Mouse (Mus musculus) embryonic facial prominence, embryonic 11.5 days (tissue): ENCODE measurements around the gene Rsc1a1. TPM values are rescaled to one million over a fixed set of nuclear protein-coding genes. Genes with fewer than 3 reads are reported as not detected.

Experiments
- ATAC-seq: fragments of 200-750 bp; cut with Nextera tagmentation; replicated peaks from 2 replicates; pipeline ENCODE4 v1.8.0; 2017; ENCODE audit warnings: low read depth; ENCODE audit not compliant: insufficient number of reproducible peaks, low FRiP score, low TSS enrichment
- DNase-seq: peaks from one replicate; pipeline ENCODE4 v3.0.0-alpha.2; 2015; ENCODE audit warnings: low spot score
- H3K27ac ChIP-seq: fragments of 300-500 bp; sonication (generic); replicated peaks from 2 replicates; pipeline ENCODE4 v1.5.1; 2014; ENCODE audit warnings: mild to moderate bottlenecking, low read depth, low read length, control low read depth
- H3K27me3 ChIP-seq: fragments of 300-500 bp; sonication (generic); 2 replicates; pipeline ENCODE4 v1.6.1; 2014; ENCODE audit warnings: mild to moderate bottlenecking, low read length, moderate library complexity, mixed read lengths; ENCODE audit not compliant: control insufficient read depth, insufficient read depth
- H3K36me3 ChIP-seq: fragments of 300-500 bp; sonication (generic); replicated peaks from 2 replicates; pipeline ENCODE4 v1.6.1; 2014; ENCODE audit warnings: low read depth, mild to moderate bottlenecking, low read length, moderate library complexity, mixed read lengths; ENCODE audit not compliant: control insufficient read depth, insufficient read depth
- H3K4me1 ChIP-seq: fragments of 300-500 bp; sonication (generic); 2 replicates; pipeline ENCODE4 v1.6.1; 2014; ENCODE audit warnings: low read length, mixed read lengths; ENCODE audit not compliant: control insufficient read depth, insufficient read depth
- H3K4me2 ChIP-seq: fragments of 300-500 bp; sonication (generic); 2 replicates; pipeline ENCODE4 v1.6.1; 2014; ENCODE audit warnings: low read depth, mild to moderate bottlenecking, control low read depth, low read length, moderate library complexity
- H3K4me3 ChIP-seq: fragments of 300-500 bp; sonication (generic); 2 replicates; pipeline ENCODE4 v1.5.1; 2014; ENCODE audit warnings: low read depth, low read length, control low read depth
- H3K9ac ChIP-seq: fragments of 300-500 bp; sonication (generic); replicated peaks from 2 replicates; pipeline ENCODE4 v1.6.1; 2014; ENCODE audit warnings: mild to moderate bottlenecking, control low read depth, low read length
- H3K9me3 ChIP-seq: fragments of 300-500 bp; sonication (generic); replicated peaks from 2 replicates; pipeline ENCODE4 v1.6.1; 2016; ENCODE audit warnings: mild to moderate bottlenecking, low read length, inconsistent platforms, mixed read lengths; ENCODE audit not compliant: control insufficient read depth
- WGBS: fragments of 180-500 bp; shearing (Covaris S2); extraction: QIAGEN DNeasy Blood & Tissue Kit; methylation state at CpG from one replicate; pipeline ENCODE4 v1.1.7; 2014; 5-methylcytosine and 5-hydroxymethylcytosine counted together
- polyA plus RNA-seq: library from polyadenylated mRNA; unstranded; fragments of >200 nt; fragmentation: Nextera tagmentation; extraction: Ambion mirVana; gene quantifications from 2 replicates; pipeline ENCODE4 v1.2.1, GENCODE M21; 2014

Gene Rsc1a1
- polyA plus RNA-seq, 1 experiment from 2014 or later = 3.2 TPM

DNA sequence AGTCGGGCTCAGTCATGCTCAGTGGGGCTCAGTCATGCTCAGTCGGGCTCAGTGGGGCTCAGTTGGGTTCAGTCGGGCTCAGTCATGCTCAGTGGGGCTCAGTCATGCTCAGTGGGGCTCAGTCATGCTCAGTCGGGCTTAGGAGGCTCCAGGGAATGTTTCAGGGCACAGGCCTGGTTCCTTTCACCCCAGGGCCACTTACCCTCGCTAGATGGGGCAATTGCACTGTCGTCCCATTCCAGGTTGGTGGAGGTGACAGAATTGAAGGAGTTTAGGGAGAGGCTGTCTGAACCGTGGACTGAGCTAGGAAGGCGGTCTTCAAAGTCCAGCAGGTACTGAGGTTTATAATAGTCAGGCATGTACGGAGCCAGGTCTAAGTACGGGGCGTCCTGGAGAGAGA lies 45.9 kb downstream of the Rsc1a1 start:
- WGBS = 71% methylated on average over 11 of the region's 11 CpGs
- no peak for DNase-seq
- Histone ChIP-seq H3K36me3 (no peaks in the 10 kb centered on the region; the same call in 1 of the 2 replicates), H3K9ac (no peak overlapping the region), H3K4me1 (no peaks in the 10 kb centered on the region), H3K4me2 (no peak overlapping the region), H3K27me3 (no peaks in the 10 kb centered on the region), H3K9me3 (no peaks in the 10 kb centered on the region), H3K4me3 (no peak overlapping the region), H3K27ac (no peak overlapping the region)
- ATAC-seq = no peak

DNA sequence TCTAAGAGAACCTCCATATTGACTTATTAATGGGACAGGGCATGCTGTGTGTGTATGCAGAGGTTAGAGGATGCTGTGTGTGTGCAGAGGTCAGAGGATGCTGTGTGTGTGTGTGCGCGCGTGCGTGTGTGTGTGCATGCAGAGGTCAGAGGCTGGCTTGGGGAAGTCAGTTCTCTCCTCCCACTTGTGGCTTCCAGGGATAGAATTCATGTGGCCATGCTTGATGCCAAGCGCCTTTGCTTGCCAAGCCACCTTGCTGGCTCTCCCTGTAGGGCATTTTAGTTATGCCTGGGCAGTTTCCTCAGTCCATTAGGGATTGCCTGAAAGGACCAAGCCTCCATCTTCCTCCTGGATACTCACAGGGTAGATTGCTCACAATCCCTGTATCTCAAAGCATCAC lies 48.7 kb downstream of the Rsc1a1 start:
- WGBS = 93% methylated on average over 5 of the region's 5 CpGs
- no peak for ATAC-seq
- H3K36me3 ChIP-seq = peaks cover 7% of the 10 kb centered on the region

DNA sequence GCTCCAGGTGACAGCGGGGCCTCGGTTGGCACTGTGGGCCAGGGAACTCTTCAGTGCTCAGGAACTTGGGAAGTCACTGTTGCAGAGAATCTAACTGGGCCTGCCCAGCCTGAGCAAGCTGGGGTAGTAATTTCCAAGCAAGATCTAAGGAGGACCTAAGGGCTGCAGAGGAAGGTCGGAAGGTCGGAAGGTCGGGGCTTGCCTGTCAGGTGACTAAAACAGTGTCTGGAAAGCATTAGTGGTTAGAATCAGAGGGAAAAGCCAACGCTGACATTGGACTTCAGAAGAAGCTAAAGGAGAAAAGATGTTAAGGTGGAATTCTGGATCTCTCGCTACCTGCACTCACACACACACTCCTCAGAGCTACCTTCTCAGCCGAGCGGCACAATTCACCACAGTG lies 49.4 kb downstream of the Rsc1a1 start:
- Histone ChIP-seq H3K4me2 (no peak overlapping the region), H3K4me1 (no peaks in the 10 kb centered on the region), H3K9me3 (no peaks in the 10 kb centered on the region), H3K27ac (no peak overlapping the region), H3K27me3 (no peaks in the 10 kb centered on the region), H3K4me3 (no peak overlapping the region), H3K36me3 (peaks cover 14% of the 10 kb centered on the region), H3K9ac (no peak overlapping the region)
- ATAC-seq = no peak
- 49% methylated on average over 9 of the region's 9 CpGs for WGBS
- DNase-seq = no peak

More for the DNA sequence above, 48.7 kb downstream of the Rsc1a1 start:
- Histone ChIP-seq H3K9ac (no peak overlapping the region), H3K9me3 (no peaks in the 10 kb centered on the region), H3K4me1 (no peaks in the 10 kb centered on the region), H3K4me2 (no peak overlapping the region), H3K27ac (no peak overlapping the region), H3K4me3 (no peak overlapping the region), H3K27me3 (no peaks in the 10 kb centered on the region)
- no peak for DNase-seq

Other genes starting within 250 kb of the Rsc1a1 start
- not detected in 2 replicates for gene Srarp, start 249.5 kb downstream of the Rsc1a1 start, polyA plus RNA-seq
- gene Zbtb17, start 240.9 kb downstream of the Rsc1a1 start, polyA plus RNA-seq = 35.4 and 43.3 TPM in 2 replicates
- gene Spen, start 147.0 kb downstream of the Rsc1a1 start, polyA plus RNA-seq = 11.0 and 13.7 TPM in 2 replicates
- 59.3 and 61.3 TPM in 2 replicates for gene Fblim1, start 79.5 kb downstream of the Rsc1a1 start, polyA plus RNA-seq
- 0.17 and 0.42 TPM in 2 replicates for gene Tmem82, start 67.0 kb downstream of the Rsc1a1 start, polyA plus RNA-seq
- not detected in 2 replicates for gene Slc25a34, start 61.8 kb downstream of the Rsc1a1 start, polyA plus RNA-seq
- gene Plekhm2, start 20.7 kb downstream of the Rsc1a1 start, polyA plus RNA-seq = 2.9 and 3.5 TPM in 2 replicates
- gene Ddi2, start 37.8 kb upstream of the Rsc1a1 start, polyA plus RNA-seq = 17.9 and 19.8 TPM in 2 replicates
- gene Agmat, start 61.1 kb upstream of the Rsc1a1 start, polyA plus RNA-seq = 0.20 TPM in 1 of 2 replicates, not detected in the other
- 4.0 and 4.3 TPM in 2 replicates for gene Dnajc16, start 105.3 kb upstream of the Rsc1a1 start, polyA plus RNA-seq
- gene Casp9, start 108.0 kb upstream of the Rsc1a1 start, polyA plus RNA-seq = 13.3 and 14.1 TPM in 2 replicates
- not detected in 2 replicates for gene Cela2a, start 140.6 kb upstream of the Rsc1a1 start, polyA plus RNA-seq
- not detected in 2 replicates for gene Ctrc, start 160.8 kb upstream of the Rsc1a1 start, polyA plus RNA-seq
- 18.2 and 19.1 TPM in 2 replicates for gene Efhd2, start 189.3 kb upstream of the Rsc1a1 start, polyA plus RNA-seq